Mouse (Mus musculus) stomach, postnatal 0 days (tissue): ENCODE data around the gene Nup35. TPM values are rescaled to one million over a fixed set of nuclear protein-coding genes. Genes with fewer than 3 reads are reported as not detected.

ENCODE experiments used
- ATAC-seq: fragments of 200-750 bp; cut with Nextera tagmentation; 2 replicates; pipeline ENCODE4 v1.8.0; 2017; ENCODE audit not compliant: low FRiP score, low TSS enrichment
- DNase-seq: peaks from one replicate; pipeline ENCODE4 v3.0.0-alpha.2; 2016; ENCODE audit warnings: low spot score
- H3K27ac ChIP-seq: fragments of 300-500 bp; sonication (generic); replicated peaks from 2 replicates; pipeline ENCODE4 v1.5.1; 2014; ENCODE audit warnings: mild to moderate bottlenecking, control low read depth
- H3K27me3 ChIP-seq: fragments of 300-500 bp; sonication (generic); 2 replicates; pipeline ENCODE4 v1.6.1; 2014; ENCODE audit warnings: low read length; ENCODE audit not compliant: control insufficient read depth, insufficient read depth
- H3K36me3 ChIP-seq: fragments of 300-500 bp; sonication (generic); 2 replicates; pipeline ENCODE4 v1.6.1; 2014; ENCODE audit warnings: low read length, mixed read lengths; ENCODE audit not compliant: control insufficient read depth, insufficient read depth
- H3K4me1 ChIP-seq: fragments of 300-500 bp; sonication (generic); replicated peaks from 2 replicates; pipeline ENCODE4 v1.6.1; 2014; ENCODE audit warnings: antibody characterized with exemption; ENCODE audit not compliant: control insufficient read depth, insufficient read depth
- H3K4me2 ChIP-seq: fragments of 300-500 bp; sonication (generic); replicated peaks from 2 replicates; pipeline ENCODE4 v1.6.1; 2014; ENCODE audit warnings: low read depth, mild to moderate bottlenecking, control low read depth, moderate library complexity
- H3K4me3 ChIP-seq: fragments of 300-500 bp; sonication (generic); 2 replicates; pipeline ENCODE4 v1.5.1; 2014; ENCODE audit warnings: low read depth, low read length, control low read depth
- H3K9ac ChIP-seq: fragments of 300-500 bp; sonication (generic); 2 replicates; pipeline ENCODE4 v1.6.1; 2014; ENCODE audit warnings: mild to moderate bottlenecking, low read length, control low read depth, mixed read lengths
- H3K9me3 ChIP-seq: fragments of 300-500 bp; sonication (generic); 2 replicates; pipeline ENCODE4 v1.6.1; 2016; ENCODE audit warnings: low read length; ENCODE audit not compliant: control insufficient read depth
- CTCF ChIP-seq: IDR thresholded peaks from 2 replicates; pipeline ENCODE4 v1.5.1; 2016; ENCODE audit warnings: antibody characterized with exemption, low read depth, mild to moderate bottlenecking, moderate library complexity
- EP300 ChIP-seq: optimal IDR thresholded peaks from 2 replicates; pipeline ENCODE3; 2016; ENCODE audit warnings: antibody characterized with exemption
- WGBS: fragments of 180-500 bp; shearing (Covaris S2); extraction: QIAGEN DNeasy Blood & Tissue Kit; methylation state at CpG from one replicate; pipeline ENCODE4 v1.1.7; 2014; 5-methylcytosine and 5-hydroxymethylcytosine counted together
- polyA plus RNA-seq: library from polyadenylated mRNA; unstranded; fragments of >200 nt; fragmentation: Nextera tagmentation; extraction: Ambion mirVana; gene quantifications from 2 replicates; pipeline ENCODE4 v1.2.1, GENCODE M21; 2015

Nup35 gene
- 17.1 and 18.0 TPM in 2 replicates for polyA plus RNA-seq

GRCm38 (mm10) chr2:80616854-80617737 is at the start of gene Nup35, which contains the start of gene Dusp19:
Gene Nup35, plus strand, starts transcription at chr2:80617236.
Gene Dusp19, plus strand, starts transcription at chr2:80617045.
- H3K9me3 ChIP-seq: no peaks in the 10 kb centered on the region
- under 1% methylated on average over 21 of the region's 21 CpGs for WGBS

GRCm38 (mm10) chr2:80567411-80567810 is 49.6 kb upstream of the Nup35 start:
- H3K4me3 ChIP-seq: no peak overlapping the region
- no peak overlapping the region for H3K27ac ChIP-seq
- no peak overlapping the region for H3K4me2 ChIP-seq
- no peaks in the 10 kb centered on the region for H3K9me3 ChIP-seq
- no peak overlapping the region for H3K9ac ChIP-seq
- no peaks in the 10 kb centered on the region for H3K4me1 ChIP-seq
- DNase-seq: no peak
- WGBS: 88% methylated on average over 4 of the region's 4 CpGs
- H3K27me3 ChIP-seq: no peaks in the 10 kb centered on the region
- no peaks in the 10 kb centered on the region for H3K36me3 ChIP-seq
- TF ChIP-seq CTCF (no peak), EP300 (no peak)
- no peak for ATAC-seq

More at GRCm38 (mm10) chr2:80616854-80617737, at the start of gene Nup35, which contains the start of gene Dusp19:
- DNase-seq (peak; percentile 87), ATAC-seq (peak; percentile 98)
- Histone ChIP-seq H3K9ac (peak within 1 kb of the TSS; percentile 79), H3K27ac (peak within 1 kb of the TSS; percentile 56; the same call in 1 of the 2 replicates), H3K4me3 (peak within 1 kb of the TSS; percentile 60), H3K4me2 (peak within 1 kb of the TSS; percentile 76), H3K27me3 (no peaks in the 10 kb centered on the region), H3K36me3 (no peaks in the 10 kb centered on the region), H3K4me1 (no peaks in the 10 kb centered on the region)
- peak; percentile 30 for TF ChIP-seq EP300
- no peak for TF ChIP-seq CTCF

- TF ChIP-seq EP300 (no peak), CTCF (no peak)
- ATAC-seq (no peak), DNase-seq (no peak)
- no peak overlapping the region for H3K4me3 ChIP-seq
- H3K9ac ChIP-seq: no peak overlapping the region
- H3K36me3 ChIP-seq: no peaks in the 10 kb centered on the region
- 62% methylated on average over 4 of the region's 4 CpGs for WGBS
- H3K9me3 ChIP-seq: no peaks in the 10 kb centered on the region
- no peak overlapping the region for H3K4me2 ChIP-seq
- no peaks in the 10 kb centered on the region for H3K4me1 ChIP-seq
- no peaks in the 10 kb centered on the region for H3K27me3 ChIP-seq
- H3K27ac ChIP-seq: no peak overlapping the region
These were observed 46.4 kb upstream of the Nup35 start for GRCm38 (mm10) chr2:80570656-80571055.

- ATAC-seq: no peak
- DNase-seq: no peak
- TF ChIP-seq CTCF (no peak), EP300 (no peak)
- no peak overlapping the region for H3K27ac ChIP-seq
- no peak overlapping the region for H3K4me3 ChIP-seq
- H3K4me2 ChIP-seq: no peak overlapping the region
- no peaks in the 10 kb centered on the region for H3K27me3 ChIP-seq
- no peak overlapping the region for H3K9ac ChIP-seq
- H3K9me3 ChIP-seq: no peaks in the 10 kb centered on the region
- no peaks in the 10 kb centered on the region for H3K36me3 ChIP-seq
- 0 out of 2 replicates have a peak, but pooled peaks cover 4% of the 10 kb centered on the region for H3K4me1 ChIP-seq
- WGBS: 90% methylated on average over 1 of the region's 1 CpGs
These were observed 39.8 kb upstream of the Nup35 start for GRCm38 (mm10) chr2:80577286-80577685.

- TF ChIP-seq CTCF: no peak
- TF ChIP-seq EP300: no peak
- Histone ChIP-seq H3K4me3 (peak overlapping the region; percentile 97; the same call in 1 of the 2 replicates), H3K9me3 (no peaks in the 10 kb centered on the region), H3K4me1 (0 out of 2 replicates have a peak, but pooled peaks cover 4% of the 10 kb centered on the region), H3K36me3 (no peaks in the 10 kb centered on the region), H3K27me3 (no peaks in the 10 kb centered on the region), H3K27ac (no peak overlapping the region), H3K4me2 (peak overlapping the region; percentile 58), H3K9ac (no peak overlapping the region)
- WGBS: 21% methylated on average over 6 of the region's 6 CpGs
- ATAC-seq (no peak), DNase-seq (no peak)
These were observed 37.7 kb upstream of the Nup35 start for GRCm38 (mm10) chr2:80579253-80579891.
